Mouse (Mus musculus) midbrain, postnatal 0 days (tissue): ENCODE results near the gene Pik3r1. TPM values are rescaled to one million over a fixed set of nuclear protein-coding genes. Genes with fewer than 3 reads are reported as not detected.

Experiments
- ATAC-seq: fragments of 200-750 bp; cut with Nextera tagmentation; 2 replicates; pipeline ENCODE4 v1.8.0; 2017; ENCODE audit warnings: moderate number of reproducible peaks, mild to moderate bottlenecking, moderate TSS enrichment, moderate library complexity; ENCODE audit not compliant: low FRiP score
- DNase-seq: peaks from one replicate; pipeline ENCODE4 v3.0.0-alpha.2; 2015; ENCODE audit warnings: low spot score
- H3K27ac ChIP-seq: fragments of 300-500 bp; sonication (generic); 2 replicates; pipeline ENCODE4 v1.5.1; 2014; ENCODE audit warnings: low read depth, mild to moderate bottlenecking, low read length, mixed read lengths
- H3K27me3 ChIP-seq: fragments of 300-500 bp; sonication (generic); 2 replicates; pipeline ENCODE4 v1.6.1; 2014; ENCODE audit warnings: low read length, control low read depth, mixed read lengths; ENCODE audit not compliant: insufficient read depth
- H3K36me3 ChIP-seq: fragments of 300-500 bp; sonication (generic); 2 replicates; pipeline ENCODE4 v1.6.1; 2014; ENCODE audit warnings: low read length, control low read depth, mixed read lengths; ENCODE audit not compliant: insufficient read depth
- H3K4me1 ChIP-seq: fragments of 300-500 bp; sonication (generic); 2 replicates; pipeline ENCODE4 v1.6.1; 2014; ENCODE audit warnings: mild to moderate bottlenecking, control low read depth, antibody characterized with exemption, low read length, mixed read lengths; ENCODE audit not compliant: insufficient read depth
- H3K4me2 ChIP-seq: fragments of 300-500 bp; sonication (generic); 2 replicates; pipeline ENCODE4 v1.6.1; 2014; ENCODE audit warnings: low read depth, mild to moderate bottlenecking, low read length, mixed read lengths; ENCODE audit not compliant: poor library complexity, severe bottlenecking
- H3K4me3 ChIP-seq: fragments of 300-500 bp; sonication (generic); 2 replicates; pipeline ENCODE4 v1.5.1; 2014; ENCODE audit warnings: low read depth, mild to moderate bottlenecking, low read length, moderate library complexity
- H3K9ac ChIP-seq: fragments of 300-500 bp; sonication (generic); replicated peaks from 2 replicates; pipeline ENCODE4 v1.6.1; 2014; ENCODE audit warnings: mild to moderate bottlenecking, low read length, moderate library complexity, mixed read lengths; ENCODE audit not compliant: poor library complexity, severe bottlenecking
- H3K9me3 ChIP-seq: fragments of 300-500 bp; sonication (generic); 2 replicates; pipeline ENCODE4 v1.6.1; 2016; ENCODE audit warnings: low read length, control low read depth
- CTCF ChIP-seq: IDR thresholded peaks from 2 replicates; pipeline ENCODE4 v1.5.1; 2016; ENCODE audit warnings: antibody characterized with exemption, mild to moderate bottlenecking
- WGBS: fragments of 180-500 bp; shearing (Covaris S2); extraction: QIAGEN DNeasy Blood & Tissue Kit; methylation state at CpG from one replicate; pipeline ENCODE4 v1.1.7; 2014; 5-methylcytosine and 5-hydroxymethylcytosine counted together
- polyA plus RNA-seq: library from polyadenylated mRNA; unstranded; fragments of >200 nt; fragmentation: Nextera tagmentation; extraction: Ambion mirVana; gene quantifications from 2 replicates; pipeline ENCODE4 v1.2.1, GENCODE M21; 2015
- total RNA-seq: library from RNA; depleted of rRNA; stranded (reverse); fragments of >200 nt; gene quantifications from 2 replicates; pipeline ENCODE4 v1.2.3, GENCODE M21; 2014

Pik3r1 gene
- total and polyA plus RNA-seq, 2 experiments from 2014 or later: 54.4 to 99.2 TPM

DNA sequence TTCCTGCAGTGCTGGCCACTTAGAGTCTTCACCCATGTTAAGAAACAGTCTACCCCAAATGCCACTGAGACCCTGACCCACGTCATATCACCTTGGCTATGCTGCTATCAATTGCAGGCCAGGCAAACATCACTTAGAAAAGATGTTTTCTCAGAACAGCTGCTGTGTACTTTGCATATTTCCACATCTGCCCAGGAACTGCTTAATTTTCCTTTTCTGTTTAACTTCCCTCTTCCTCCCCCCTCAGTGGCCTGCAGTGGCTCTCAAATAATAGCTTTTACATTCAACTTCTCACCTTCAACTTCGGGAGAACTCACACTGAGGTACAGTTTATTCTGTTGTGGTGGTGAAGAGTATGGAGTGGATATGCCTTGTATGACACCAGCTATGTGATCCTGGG lies 126.4 kb downstream of the Pik3r1 start:
- Histone ChIP-seq H3K9ac (no peak overlapping the region), H3K4me1 (no peaks in the 10 kb centered on the region), H3K27ac (no peak overlapping the region), H3K9me3 (no peaks in the 10 kb centered on the region), H3K36me3 (no peaks in the 10 kb centered on the region), H3K4me2 (no peak overlapping the region), H3K4me3 (no peak overlapping the region), H3K27me3 (no peaks in the 10 kb centered on the region)
- WGBS: 82% methylated on average over 2 of the region's 2 CpGs
- ATAC-seq (no peak), DNase-seq (no peak)
- no peak for TF ChIP-seq CTCF

DNA sequence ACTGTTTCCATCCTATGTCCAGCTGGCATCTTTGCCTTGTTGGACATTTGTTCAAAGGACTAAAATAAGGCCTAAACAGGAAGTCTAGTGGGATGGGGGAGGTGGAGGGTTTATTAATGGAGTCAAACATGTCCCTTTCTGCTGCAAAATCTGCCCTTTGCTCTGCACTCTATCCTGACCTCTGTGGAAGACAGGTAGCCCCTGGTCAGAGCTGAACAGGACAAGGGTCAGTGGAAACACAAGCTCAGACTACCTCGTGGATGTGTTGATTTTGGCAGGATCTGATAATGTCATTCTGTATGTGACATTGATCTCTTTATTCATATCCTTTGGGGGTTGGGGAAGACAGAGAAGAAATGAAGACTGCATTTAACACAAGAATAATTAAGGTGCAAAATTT lies 132.2 kb downstream of the Pik3r1 start:
- TF ChIP-seq CTCF: no peak
- Histone ChIP-seq H3K9me3 (no peaks in the 10 kb centered on the region), H3K4me3 (no peak overlapping the region), H3K27ac (no peak overlapping the region), H3K27me3 (no peaks in the 10 kb centered on the region), H3K4me1 (no peaks in the 10 kb centered on the region), H3K36me3 (no peaks in the 10 kb centered on the region), H3K9ac (no peak overlapping the region), H3K4me2 (no peak overlapping the region)
- DNase-seq (no peak), ATAC-seq (no peak)
- 48% methylated on average over 1 of the region's 1 CpGs for WGBS

DNA sequence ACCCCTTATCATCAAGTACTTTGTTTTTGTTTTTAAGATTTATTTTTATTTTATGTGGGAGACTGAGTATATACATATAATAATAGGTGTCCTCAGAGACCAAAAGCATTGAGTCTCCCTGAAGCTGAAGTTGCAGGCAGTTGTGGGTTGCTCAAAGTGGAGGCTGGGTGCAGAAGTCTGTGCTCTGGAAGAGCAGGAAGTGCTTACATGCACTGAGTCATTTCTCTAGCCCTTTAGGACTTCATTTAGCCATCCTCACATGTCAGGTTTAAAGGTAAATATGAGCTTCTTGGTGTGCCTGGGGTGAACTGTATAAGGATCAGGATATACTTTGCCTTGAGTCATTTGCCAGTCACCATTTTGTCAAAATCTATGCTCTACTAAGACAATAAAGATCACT lies 133.6 kb downstream of the Pik3r1 start:
- Histone ChIP-seq H3K4me3 (no peak overlapping the region), H3K4me2 (no peak overlapping the region), H3K36me3 (no peaks in the 10 kb centered on the region), H3K27ac (no peak overlapping the region), H3K27me3 (no peaks in the 10 kb centered on the region), H3K4me1 (no peaks in the 10 kb centered on the region), H3K9ac (no peak overlapping the region), H3K9me3 (no peaks in the 10 kb centered on the region)
- DNase-seq (no peak), ATAC-seq (no peak)
- TF ChIP-seq CTCF: no peak

DNA sequence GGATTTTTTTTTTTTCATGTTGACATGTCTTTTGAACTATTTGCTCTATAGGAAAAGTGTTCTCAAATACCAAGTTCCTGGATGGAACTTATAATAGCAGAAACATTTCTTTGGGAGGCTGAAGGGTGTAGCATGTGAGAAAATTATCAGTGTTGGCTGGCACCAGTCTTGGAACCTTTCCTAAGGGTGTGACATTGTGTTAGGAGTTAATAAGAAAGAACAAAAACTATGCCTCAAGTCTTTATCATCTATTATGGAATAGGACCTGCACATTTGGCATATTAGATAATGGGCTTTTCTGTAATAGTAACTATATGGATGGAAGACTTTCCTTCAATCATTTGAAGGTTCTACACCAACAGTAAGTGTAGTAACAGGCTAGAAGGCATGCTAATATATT lies 134.4 kb downstream of the Pik3r1 start:
- no peaks in the 10 kb centered on the region for H3K36me3 ChIP-seq

DNA sequence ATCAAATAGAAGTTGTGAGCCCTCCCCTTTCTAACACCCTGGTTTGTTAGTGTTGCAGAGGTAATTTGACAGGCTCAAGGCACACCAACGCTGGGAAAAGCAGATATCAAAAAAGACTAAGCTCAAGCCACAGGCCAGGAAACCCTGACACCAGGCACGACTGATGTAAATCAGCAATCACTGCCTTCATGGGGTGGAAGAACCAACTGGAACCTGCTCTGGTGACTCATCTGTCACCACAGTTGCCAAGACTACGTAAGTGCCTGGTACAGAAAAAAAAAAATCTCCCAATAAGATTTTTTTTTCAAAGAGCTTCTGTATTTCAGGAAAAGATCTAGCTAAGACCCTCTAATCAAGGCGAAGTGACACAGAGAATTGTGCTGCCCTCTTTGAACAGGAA lies 135.2 kb downstream of the Pik3r1 start:
- Histone ChIP-seq H3K4me3 (no peak overlapping the region), H3K27ac (no peak overlapping the region), H3K36me3 (no peaks in the 10 kb centered on the region), H3K4me1 (no peaks in the 10 kb centered on the region), H3K9ac (no peak overlapping the region), H3K27me3 (no peaks in the 10 kb centered on the region), H3K4me2 (no peak overlapping the region), H3K9me3 (no peaks in the 10 kb centered on the region)
- no peak for DNase-seq
- 80% methylated on average over 4 of the region's 4 CpGs for WGBS
- no peak for ATAC-seq
- TF ChIP-seq CTCF: no peak

More for the DNA sequence above, 134.4 kb downstream of the Pik3r1 start:
- TF ChIP-seq CTCF: no peak
- Histone ChIP-seq H3K4me1 (no peaks in the 10 kb centered on the region), H3K9me3 (no peaks in the 10 kb centered on the region), H3K27me3 (no peaks in the 10 kb centered on the region), H3K27ac (no peak overlapping the region), H3K4me2 (no peak overlapping the region), H3K4me3 (no peak overlapping the region), H3K9ac (no peak overlapping the region)
- ATAC-seq (no peak), DNase-seq (no peak)

DNA sequence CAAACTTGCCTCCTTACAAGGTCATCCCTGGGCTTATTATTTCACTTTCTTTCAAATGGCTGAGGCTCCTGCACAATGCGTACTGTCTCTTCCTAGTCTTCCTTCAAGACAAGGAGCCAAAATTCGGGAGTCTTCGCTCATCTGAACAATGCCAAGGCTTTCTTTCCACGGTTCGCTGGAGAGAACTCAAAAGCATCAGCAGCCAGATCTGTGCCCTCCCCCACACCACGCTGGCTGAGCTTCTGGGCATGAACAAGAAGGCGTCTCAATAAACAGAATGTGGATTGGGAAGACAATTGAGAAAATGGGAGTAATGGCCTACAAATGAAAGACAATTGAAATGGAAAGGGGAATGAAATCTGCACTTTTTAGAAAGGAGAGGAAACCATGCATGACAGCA lies 136.5 kb downstream of the Pik3r1 start:
- ATAC-seq (no peak), DNase-seq (peak; percentile 36)
- no peak overlapping the region for H3K4me3 ChIP-seq
- TF ChIP-seq CTCF: no peak
- no peak overlapping the region for H3K9ac ChIP-seq
- no peaks in the 10 kb centered on the region for H3K36me3 ChIP-seq
- H3K9me3 ChIP-seq: no peaks in the 10 kb centered on the region
- no peaks in the 10 kb centered on the region for H3K27me3 ChIP-seq
- H3K4me1 ChIP-seq: no peaks in the 10 kb centered on the region
- H3K27ac ChIP-seq: no peak overlapping the region
- H3K4me2 ChIP-seq: no peak overlapping the region
- WGBS: 34% methylated on average over 7 of the region's 7 CpGs
